Mouse (Mus musculus): ENCODE results near the gene Mcam. TPM values are rescaled to one million over a fixed set of nuclear protein-coding genes. Genes with fewer than 3 reads are reported as not detected.

The Mcam gene
- total RNA-seq, 2 experiments from 2014 or later, result 19.8 to 32.9 TPM

GRCm38 (mm10) chr9:44134851-44135730 lies 822 bp downstream of the Mcam start:
- peak; percentile 20 for DNase-seq (ENCODE audit: low spot score)

- DNase-seq (ENCODE audit: low spot score), result no peak
These were observed 1.6 kb downstream of the Mcam start for GRCm38 (mm10) chr9:44135731-44136411.

GRCm38 (mm10) chr9:44137846-44138245 lies 3.6 kb downstream of the Mcam start:
- DNase-seq (ENCODE audit: low spot score), result no peak

GRCm38 (mm10) chr9:44141951-44142350 lies 7.7 kb downstream of the Mcam start:
- no peak for DNase-seq (ENCODE audit: low spot score)

- no peak for DNase-seq (ENCODE audit: low spot score)
These were observed 9.2 kb downstream of the Mcam start for GRCm38 (mm10) chr9:44143421-44143820.

- DNase-seq (ENCODE audit: low spot score), result peak; percentile 23
These were observed 9.9 kb downstream of the Mcam start for GRCm38 (mm10) chr9:44144023-44144717.

- no peak for DNase-seq (ENCODE audit: low spot score)
These were observed 10.4 kb downstream of the Mcam start for GRCm38 (mm10) chr9:44144718-44145060.

GRCm38 (mm10) chr9:44147290-44147689 lies 13.0 kb downstream of the Mcam start:
- DNase-seq (ENCODE audit: low spot score), result peak; percentile 47

GRCm38 (mm10) chr9:44159886-44160285 lies 25.6 kb downstream of the Mcam start:
- DNase-seq (ENCODE audit: low spot score), result peak; percentile 23

GRCm38 (mm10) chr9:44168931-44169330 lies 34.7 kb downstream of the Mcam start:
- no peak for DNase-seq (ENCODE audit: low spot score)

GRCm38 (mm10) chr9:44170691-44171151 lies 36.5 kb downstream of the Mcam start:
- peak; percentile 25 for DNase-seq (ENCODE audit: low spot score)

- DNase-seq (ENCODE audit: low spot score), result no peak
These were observed 41.3 kb downstream of the Mcam start for GRCm38 (mm10) chr9:44175556-44175955.

- DNase-seq (ENCODE audit: low spot score), result no peak
These were observed 41.7 kb downstream of the Mcam start for GRCm38 (mm10) chr9:44175957-44176356.

- DNase-seq (ENCODE audit: low spot score), result peak; percentile 27
These were observed 43.1 kb downstream of the Mcam start for GRCm38 (mm10) chr9:44177405-44177804.

- DNase-seq (ENCODE audit: low spot score), result no peak
These were observed 44.1 kb downstream of the Mcam start for GRCm38 (mm10) chr9:44178389-44178788.

- no peak for DNase-seq (ENCODE audit: low spot score)
These were observed 44.5 kb downstream of the Mcam start for GRCm38 (mm10) chr9:44178811-44179210.

GRCm38 (mm10) chr9:44181537-44181936 lies 47.3 kb downstream of the Mcam start:
- no peak for DNase-seq (ENCODE audit: low spot score)

- DNase-seq (ENCODE audit: low spot score), result peak; percentile 32
These were observed 48.0 kb downstream of the Mcam start for GRCm38 (mm10) chr9:44182260-44182659.

- no peak for DNase-seq (ENCODE audit: low spot score)
These were observed 54.0 kb downstream of the Mcam start for GRCm38 (mm10) chr9:44188223-44188622.

- DNase-seq (ENCODE audit: low spot score), result no peak
These were observed 56.9 kb downstream of the Mcam start for GRCm38 (mm10) chr9:44191166-44191565.

GRCm38 (mm10) chr9:44192312-44192711 lies 58.0 kb downstream of the Mcam start:
- DNase-seq (ENCODE audit: low spot score), result no peak
